Mouse (Mus musculus) adrenal gland, postnatal 4 days (tissue): ENCODE results near the gene Lrrc8c. TPM values are rescaled to one million over a fixed set of nuclear protein-coding genes. Genes with fewer than 3 reads are reported as not detected.
"Not testable (repeated sequence)": the region's sequence is repeated elsewhere in the genome, so short reads cannot be mapped to it uniquely, and the experiment has no call there.

Source experiments
- DNase-seq, 2 experiments: peaks; one replicate each; pipeline ENCODE4 v3.0.0; 2021 to 2022; ENCODE audit warnings: low spot score in 2 of 2, mixed read lengths in 2 of 2
- total RNA-seq, 2 experiments: library from RNA; stranded (reverse); gene quantifications; 2 replicates each; pipeline ENCODE4 v1.2.3; 2021

Gene Lrrc8c
- total RNA-seq, 2 experiments from 2014 or later = 29.7 to 36.3 TPM

GRCm38 (mm10) chr5:105632066-105632465 lies 112.9 kb downstream of the Lrrc8c start:
- DNase-seq = no peak

- DNase-seq = no peak
These were observed 116.4 kb downstream of the Lrrc8c start for GRCm38 (mm10) chr5:105635576-105635975.

GRCm38 (mm10) chr5:105636484-105637191 lies 117.5 kb downstream of the Lrrc8c start:
- no peak for DNase-seq

- not testable (repeated sequence) for DNase-seq
These were observed 119.1 kb downstream of the Lrrc8c start for GRCm38 (mm10) chr5:105638266-105638665.

- DNase-seq = no peak
These were observed 119.7 kb downstream of the Lrrc8c start for GRCm38 (mm10) chr5:105638916-105639315.

GRCm38 (mm10) chr5:105639363-105639762 lies 120.2 kb downstream of the Lrrc8c start:
- DNase-seq = no peak

GRCm38 (mm10) chr5:105642517-105642916 lies 123.3 kb downstream of the Lrrc8c start:
- DNase-seq = no peak

GRCm38 (mm10) chr5:105643276-105643675 lies 124.1 kb downstream of the Lrrc8c start:
- DNase-seq = no peak

GRCm38 (mm10) chr5:105644195-105644594 lies 125.0 kb downstream of the Lrrc8c start:
- no peak for DNase-seq

- DNase-seq = no peak
These were observed 127.9 kb downstream of the Lrrc8c start for GRCm38 (mm10) chr5:105647094-105647493.

- DNase-seq = no peak
These were observed 129.6 kb downstream of the Lrrc8c start for GRCm38 (mm10) chr5:105648648-105649287.

- DNase-seq = no peak
These were observed 130.4 kb downstream of the Lrrc8c start for GRCm38 (mm10) chr5:105649514-105650001.

- DNase-seq = no peak
These were observed 131.7 kb downstream of the Lrrc8c start for GRCm38 (mm10) chr5:105650728-105651479.

- no peak for DNase-seq
These were observed 132.4 kb downstream of the Lrrc8c start for GRCm38 (mm10) chr5:105651561-105651991.

- DNase-seq = peak; percentile 56 to 76
These were observed 135.3 kb downstream of the Lrrc8c start for GRCm38 (mm10) chr5:105654237-105655063.

- no peak for DNase-seq
These were observed 136.0 kb downstream of the Lrrc8c start for GRCm38 (mm10) chr5:105655100-105655734.

GRCm38 (mm10) chr5:105661894-105662293 lies 142.7 kb downstream of the Lrrc8c start:
- no peak for DNase-seq
